Mouse (Mus musculus) spleen, adult 2 months (tissue): ENCODE measurements around the gene Siah1a.

ENCODE experiments used
- CTCF ChIP-seq: fragments of 200-500 bp; IDR thresholded peaks from 2 replicates; pipeline ENCODE4 v1.5.1; 2011; ENCODE audit warnings: mild to moderate bottlenecking, inconsistent platforms; ENCODE audit not compliant: insufficient read depth, insufficient read length, insufficient replicate concordance; ENCODE audit errors: extremely low read depth
- POLR2A ChIP-seq: fragments of 200-500 bp; IDR thresholded peaks from 2 replicates; pipeline ENCODE4 v1.6.1; 2011; ENCODE audit warnings: low read depth, low read length, inconsistent platforms

DNA sequence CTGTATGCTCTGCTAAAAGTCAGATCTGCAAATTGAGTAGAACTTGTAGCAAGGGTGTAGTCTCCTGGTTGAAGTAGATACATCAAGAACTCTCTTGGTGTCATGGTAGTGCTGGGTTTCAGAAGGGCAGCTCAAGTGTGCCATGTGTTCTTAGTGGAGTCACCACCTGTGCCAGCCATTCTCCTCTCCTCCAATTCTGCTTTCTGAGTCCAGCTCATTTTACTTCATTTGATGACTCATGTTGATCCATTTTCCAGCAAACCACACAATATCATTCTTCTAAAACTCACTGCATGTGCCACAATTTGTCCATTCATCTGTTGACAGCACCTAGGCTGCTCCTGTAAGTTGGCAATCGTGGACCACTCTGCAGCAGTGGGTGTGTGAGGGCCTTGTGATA lies 53.6 kb downstream of the Siah1a start:
- TF ChIP-seq CTCF = no peak
- no peak for TF ChIP-seq POLR2A
